Mouse (Mus musculus) bone marrow, adult 2 months (tissue): ENCODE results near the gene Nacc1.

Experiments
- CTCF ChIP-seq: fragments of 200-500 bp; IDR thresholded peaks from 2 replicates; pipeline ENCODE4 v1.5.1; 2011; ENCODE audit warnings: low read length, control low read depth; ENCODE audit not compliant: control insufficient read depth, insufficient read depth
- POLR2A ChIP-seq: fragments of 200-500 bp; IDR thresholded peaks from 2 replicates; pipeline ENCODE4 v1.6.1; 2011; ENCODE audit warnings: low read depth, mild to moderate bottlenecking, control low read depth, low read length, borderline replicate concordance; ENCODE audit not compliant: control insufficient read depth

- TF ChIP-seq POLR2A (no peak), CTCF (no peak)
Observed at GRCm38 (mm10) chr8:84643019-84643418, 44.6 kb downstream of the Nacc1 start.
